In genomic region chr5:116269212-116270145, GRCm38 (mm10) we compare ENCODE assay signal across 17 mouse cellular contexts. TPM values are rescaled to one million over a fixed set of nuclear protein-coding genes. Genes with fewer than 3 reads are reported as not detected.
A peak's percentile ranks its signal among the peaks of the same experiment; 100 is the strongest.
DNase-seq lines count a peak whose midpoint lies in the region; ATAC-seq and TF ChIP-seq lines count a peak whose summit lies in the region.
"Had no signal": no experiment of that assay in that cellular context is flagged by ENCODE, and none has a peak within 500 bp of the region (broad histone marks: within the 10 kb centered on the region; RNA-seq: fewer than 3 reads in every experiment).

No protein-coding gene starts in this region.

- no peak overlapping the region for H3K9ac ChIP-seq in hindbrain, embryonic 14.5 days
- H3K9ac ChIP-seq in lung, embryonic 16.5 days (ENCODE audit: low read length) = no peak overlapping the region
- H3K9ac ChIP-seq in stomach, embryonic 14.5 days (replicated peaks; ENCODE audit: low read depth, low read length) = no peak overlapping the region
- H3K9ac ChIP-seq: embryonic facial prominence, embryonic 13.5 days; forebrain, embryonic 13.5 days; heart, embryonic 12.5 days had no signal

- H3K27me3 ChIP-seq in hindbrain, embryonic 14.5 days (ENCODE audit: control insufficient read depth, insufficient read depth, low read length) = no peaks in the 10 kb centered on the region
- no peaks in the 10 kb centered on the region for H3K27me3 ChIP-seq in hindbrain, embryonic 10.5 days (ENCODE audit: insufficient read depth, poor library complexity, severe bottlenecking)
- no peaks in the 10 kb centered on the region for H3K27me3 ChIP-seq in lung, embryonic 16.5 days (ENCODE audit: control insufficient read depth, insufficient read depth, low read depth, low read length)
- H3K27me3 ChIP-seq in stomach, embryonic 14.5 days (ENCODE audit: control insufficient read depth, insufficient read depth, low read length) = no peaks in the 10 kb centered on the region
- H3K27me3 ChIP-seq: embryonic facial prominence, embryonic 13.5 days had no signal

- peak; percentile 32 for DNase-seq in hindbrain, embryonic 14.5 days (ENCODE audit: low spot score)
- no peak for DNase-seq in hindbrain, embryonic 10.5 days (ENCODE audit: low spot score)
- DNase-seq in lung, postnatal 10 days = no peak
- DNase-seq in brain, embryonic 14.5 days (ENCODE audit: low read depth) = peak; percentile 73
- no peak for DNase-seq in layer of hippocampus, postnatal 36 days
- DNase-seq: adrenal gland, postnatal 36 days; gastrocnemius, postnatal 14 days; kidney, postnatal 25 days; left cerebral cortex, postnatal 4 days had no signal

- WGBS in hindbrain, embryonic 14.5 days = 73% methylated on average over 17 of the region's 17 CpGs
- WGBS in hindbrain, embryonic 10.5 days = 83% methylated on average over 17 of the region's 17 CpGs
- WGBS in lung, embryonic 16.5 days = 76% methylated on average over 17 of the region's 17 CpGs
- WGBS in stomach, embryonic 14.5 days = 83% methylated on average over 17 of the region's 17 CpGs

- TF ChIP-seq CTCF in brain, embryonic 14.5 days (IDR thresholded peaks at IDR 0.05; ENCODE audit: borderline replicate concordance, extremely low read depth, insufficient read depth, insufficient read length) = no peak

- no peak for TF ChIP-seq POLR2A in brain, embryonic 14.5 days (IDR thresholded peaks at IDR 0.05; ENCODE audit: borderline replicate concordance, extremely low read depth, insufficient read depth, insufficient read length, poor library complexity, severe bottlenecking)

- H3K4me2 ChIP-seq in hindbrain, embryonic 14.5 days (replicated peaks) = no peak overlapping the region
- H3K4me2 ChIP-seq in lung, embryonic 16.5 days (ENCODE audit: low read depth, low read length) = no peak overlapping the region
- H3K4me2 ChIP-seq in stomach, embryonic 14.5 days (replicated peaks; ENCODE audit: low read depth, low read length) = no peak overlapping the region
- H3K4me2 ChIP-seq: embryonic facial prominence, embryonic 13.5 days; forebrain, embryonic 13.5 days; heart, embryonic 12.5 days had no signal

- no peak for ATAC-seq in hindbrain, embryonic 14.5 days (ENCODE audit: low FRiP score)
- ATAC-seq in lung, embryonic 16.5 days (ENCODE audit: low read depth) = 0 out of 2 replicates have a peak, but pooled peaks have one; percentile 26
- 0 out of 2 replicates have a peak, but pooled peaks have one; percentile 50 for ATAC-seq in stomach, embryonic 14.5 days (ENCODE audit: insufficient number of reproducible peaks, insufficient read depth, low FRiP score, low read depth)
- ATAC-seq: activated CD4-positive, CD25-positive, alpha-beta regulatory T cell, adult 4 months; forebrain, embryonic 13.5 days had no signal

- H3K9me3 ChIP-seq in hindbrain, embryonic 14.5 days (ENCODE audit: control insufficient read depth, low read length) = no peaks in the 10 kb centered on the region
- H3K9me3 ChIP-seq in hindbrain, embryonic 10.5 days = no peaks in the 10 kb centered on the region
- no peaks in the 10 kb centered on the region for H3K9me3 ChIP-seq in lung, embryonic 16.5 days (ENCODE audit: control insufficient read depth, low read length)
- no peaks in the 10 kb centered on the region for H3K9me3 ChIP-seq in stomach, embryonic 14.5 days (ENCODE audit: control insufficient read depth, low read depth, low read length)
- H3K9me3 ChIP-seq: embryonic facial prominence, embryonic 13.5 days; forebrain, embryonic 13.5 days; heart, embryonic 12.5 days had no signal

- H3K4me1 ChIP-seq in hindbrain, embryonic 14.5 days (replicated peaks; ENCODE audit: control insufficient read depth, insufficient read depth, low read length) = peaks cover 17% of the 10 kb centered on the region
- H3K4me1 ChIP-seq in hindbrain, embryonic 10.5 days (replicated peaks) = peaks cover 18% of the 10 kb centered on the region
- 0 out of 2 replicates have a peak, but pooled peaks cover 4% of the 10 kb centered on the region for H3K4me1 ChIP-seq in lung, embryonic 16.5 days (replicated peaks; ENCODE audit: control insufficient read depth, insufficient read depth, low read length)
- H3K4me1 ChIP-seq in stomach, embryonic 14.5 days (ENCODE audit: control insufficient read depth, insufficient read depth, low read length) = peaks cover 6% of the 10 kb centered on the region; the same call in 1 of the 2 replicates

- no peak overlapping the region for H3K4me3 ChIP-seq in hindbrain, embryonic 14.5 days (replicated peaks; ENCODE audit: low read length)
- no peak overlapping the region for H3K4me3 ChIP-seq in hindbrain, embryonic 10.5 days
- H3K4me3 ChIP-seq in lung, embryonic 16.5 days (ENCODE audit: low read length) = no peak overlapping the region
- H3K4me3 ChIP-seq in stomach, embryonic 14.5 days (ENCODE audit: low read depth, low read length) = no peak overlapping the region
- H3K4me3 ChIP-seq: embryonic facial prominence, embryonic 13.5 days; forebrain, embryonic 13.5 days; heart, embryonic 12.5 days had no signal

- no peak overlapping the region for H3K27ac ChIP-seq in hindbrain, embryonic 14.5 days
- H3K27ac ChIP-seq in hindbrain, embryonic 10.5 days = no peak overlapping the region
- H3K27ac ChIP-seq in lung, embryonic 16.5 days (ENCODE audit: low read length) = no peak overlapping the region
- peak overlapping the region; percentile 66; the same call in 1 of the 2 replicates for H3K27ac ChIP-seq in stomach, embryonic 14.5 days (ENCODE audit: low read length)
- H3K27ac ChIP-seq: embryonic facial prominence, embryonic 13.5 days; forebrain, embryonic 13.5 days had no signal

- no peaks in the 10 kb centered on the region for H3K36me3 ChIP-seq in hindbrain, embryonic 14.5 days (replicated peaks; ENCODE audit: control insufficient read depth, insufficient read depth)
- no peaks in the 10 kb centered on the region for H3K36me3 ChIP-seq in hindbrain, embryonic 10.5 days
- H3K36me3 ChIP-seq in lung, embryonic 16.5 days (ENCODE audit: control insufficient read depth, insufficient read depth, low read length) = no peaks in the 10 kb centered on the region
- H3K36me3 ChIP-seq in stomach, embryonic 14.5 days (ENCODE audit: control insufficient read depth, insufficient read depth, low read length) = no peaks in the 10 kb centered on the region
- H3K36me3 ChIP-seq: embryonic facial prominence, embryonic 13.5 days; heart, embryonic 12.5 days had no signal

RNA-seq across cellular contexts. Expression of gene Ccdc60, which starts 19.3 kb away (rescaled TPM):
- 2.7 and 3.1 TPM in 2 replicates for polyA plus RNA-seq in hindbrain, embryonic 14.5 days (2014; fragmentation: Nextera tagmentation; extraction: Ambion mirVana)
- polyA plus RNA-seq in hindbrain, embryonic 10.5 days (2016; fragmentation: Nextera tagmentation; extraction: Ambion mirVana) = 1.3 and 2.1 TPM in 2 replicates
- 2.4 and 2.5 TPM in 2 replicates for polyA plus RNA-seq in lung, embryonic 16.5 days (2015; fragmentation: Nextera tagmentation; extraction: Ambion mirVana)
- 1.2 and 2.7 TPM in 2 replicates for polyA plus RNA-seq in brain, embryonic 14.5 days (2012; rRNA removed)
- polyA plus RNA-seq in stomach, embryonic 14.5 days (2014; fragmentation: Nextera tagmentation; extraction: Ambion mirVana) = 2.2 and 3.4 TPM in 2 replicates
- total RNA-seq in layer of hippocampus, postnatal 36 days (2021) = under 1 TPM; 0.15 to 0.48 TPM
- total RNA-seq: adrenal gland, postnatal 36 days; gastrocnemius, postnatal 14 days; MEL had no signal
- polyA plus RNA-seq: activated CD4-positive, CD25-positive, alpha-beta regulatory T cell, adult 4 months; liver, embryonic 16.5 days had no signal

Comparison
In these comparisons a context has a peak if more than half of its experiments do, and no peak if none do; other contexts are left out.
1. DNase-seq: peak in hindbrain, embryonic 14.5 days (single experiment) and brain, embryonic 14.5 days (single experiment); none in hindbrain, embryonic 10.5 days (single experiment), lung, postnatal 10 days (single experiment) and layer of hippocampus, postnatal 36 days (0 of 2).